Mouse (Mus musculus) 3134 (cell line): ENCODE results near the gene Skor1.

Source experiments
- DNase-seq: peaks from one replicate; pipeline ENCODE4 v3.0.0-alpha.2; 2011; ENCODE audit warnings: low spot score; ENCODE audit not compliant: insufficient read length; ENCODE audit errors: extremely low read depth

Skor1 gene

DNA sequence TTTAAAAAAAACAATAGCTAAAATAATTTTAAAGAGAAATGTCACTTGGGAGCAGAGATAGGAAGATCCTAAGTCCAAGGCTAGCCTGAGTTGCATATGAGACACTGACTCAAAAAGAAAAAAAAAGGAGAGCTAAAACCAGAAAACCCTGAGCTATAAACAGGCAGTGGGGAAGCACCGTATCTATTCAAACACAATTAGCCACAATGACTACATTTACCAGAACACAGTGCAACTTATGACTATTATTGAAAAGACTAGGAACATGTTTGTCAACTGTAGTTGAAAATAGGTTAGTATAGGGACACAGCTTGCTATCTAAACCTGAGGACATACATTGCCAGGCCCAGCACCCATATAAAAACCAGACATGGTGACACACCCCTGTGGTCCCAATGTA lies 54.7 kb downstream of the Skor1 start:
- no peak for DNase-seq

DNA sequence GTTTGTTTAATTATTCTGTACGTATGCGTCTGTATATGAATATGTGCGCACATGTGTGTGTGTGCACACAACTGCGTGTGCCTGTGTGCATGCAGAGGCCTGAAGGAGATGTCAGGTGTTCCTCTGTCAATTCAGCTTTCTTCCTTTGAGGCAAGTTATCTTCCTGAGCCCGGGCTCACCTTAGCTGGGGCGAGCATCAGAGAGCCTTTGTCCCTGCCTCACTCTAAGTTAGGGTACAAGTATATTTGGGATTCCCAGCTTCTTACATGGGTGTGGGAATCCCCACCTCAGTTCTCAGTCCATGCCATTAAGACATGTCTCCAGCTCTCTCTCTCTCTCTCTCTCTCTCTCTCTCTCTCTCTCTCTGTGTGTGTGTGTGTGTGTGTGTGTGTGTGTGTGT lies 56.2 kb downstream of the Skor1 start:
- no peak for DNase-seq

DNA sequence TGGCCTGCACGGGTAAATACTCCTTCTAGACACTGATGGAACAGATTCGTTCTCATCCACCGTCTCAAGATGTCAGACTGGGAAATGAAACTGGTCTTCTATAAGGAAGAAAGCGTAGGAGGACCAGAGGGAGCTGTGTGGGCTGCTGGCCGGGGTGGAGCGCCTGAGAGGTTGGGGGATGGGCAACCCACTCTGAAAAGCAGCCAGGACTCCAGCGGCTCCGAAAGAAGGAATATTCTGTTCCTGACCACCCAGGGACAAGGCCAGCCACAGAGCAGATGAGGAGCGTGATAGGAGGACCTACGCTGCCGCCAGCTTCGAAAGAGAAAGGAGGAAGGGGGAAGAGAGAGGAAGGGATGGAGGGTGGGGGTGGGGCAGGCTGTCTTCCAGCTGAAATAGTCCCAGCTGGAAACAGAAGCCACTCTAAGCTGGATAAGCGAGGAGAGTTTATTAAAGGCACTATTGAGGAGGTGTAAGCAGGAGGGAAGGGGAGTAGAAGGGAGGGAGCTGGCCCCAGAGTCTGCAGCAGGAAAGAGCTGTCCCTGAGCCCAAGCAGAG lies 56.7 kb downstream of the Skor1 start:
- peak; percentile 72 for DNase-seq

DNA sequence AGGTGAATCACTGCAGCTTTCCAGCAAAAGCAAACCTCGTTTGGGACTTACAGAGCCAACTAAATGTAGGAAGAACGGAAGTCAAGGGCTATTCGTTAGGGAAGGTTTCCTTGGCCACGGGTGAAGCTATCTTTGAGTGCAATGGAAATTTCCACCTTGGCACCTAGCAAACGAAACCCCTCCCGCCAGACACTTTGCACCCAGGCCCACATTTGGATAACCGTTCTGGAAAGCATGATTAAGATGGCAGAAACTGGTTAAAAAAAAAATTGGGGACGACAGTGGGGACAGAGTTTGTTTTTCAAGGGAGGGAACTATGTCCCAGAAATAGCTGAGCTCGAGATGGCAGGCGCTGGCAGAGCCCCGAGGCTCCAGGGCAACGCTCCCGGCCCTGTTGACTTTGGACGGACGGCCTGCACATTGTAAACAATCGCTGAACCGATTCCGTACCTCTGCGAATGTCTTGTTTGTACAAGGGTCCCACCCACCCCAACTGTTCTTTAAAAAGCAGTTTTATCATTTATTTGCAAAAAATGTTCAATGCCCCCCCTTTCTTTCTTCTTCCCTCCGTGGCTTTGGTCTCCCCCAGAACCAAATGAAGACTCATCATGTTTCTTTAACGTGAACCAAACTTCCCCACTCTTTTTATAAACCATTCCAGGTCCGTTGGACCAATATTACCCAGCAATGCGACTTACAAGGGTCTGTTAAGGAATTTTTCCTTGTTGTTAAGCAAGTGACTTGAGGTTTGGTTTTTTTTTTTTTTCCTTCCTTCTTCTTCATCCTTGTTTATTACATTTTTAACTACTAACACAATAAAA lies 57.5 kb downstream of the Skor1 start:
- DNase-seq: peak; percentile 46

DNA sequence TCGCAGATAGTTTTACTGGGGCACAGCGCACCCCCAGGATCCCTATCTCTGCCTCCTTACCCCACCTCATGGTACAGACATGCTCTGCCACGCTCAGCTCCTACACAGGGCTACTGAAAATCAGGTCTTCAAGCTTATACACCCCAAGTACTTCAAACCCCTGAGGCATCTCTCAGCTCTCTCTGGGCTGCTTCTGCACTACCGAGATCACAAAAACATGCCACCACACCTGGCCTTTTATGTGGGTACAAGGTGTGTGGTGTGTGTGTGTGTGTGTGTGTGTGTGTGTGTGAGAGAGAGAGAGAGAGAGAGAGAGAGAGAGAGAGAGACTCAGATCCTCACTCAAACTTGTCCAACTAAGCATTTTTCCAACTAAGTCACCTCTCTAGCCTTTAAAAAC lies 59.6 kb downstream of the Skor1 start:
- no peak for DNase-seq
